Mouse (Mus musculus) embryonic fibroblast, embryonic 13.5 days (primary cell): ENCODE data around the gene Lrba. TPM values are rescaled to one million over a fixed set of nuclear protein-coding genes. Genes with fewer than 3 reads are reported as not detected.
A peak's percentile ranks its signal among the peaks of the same experiment; 100 is the strongest.

Experiments used
- H3K27ac ChIP-seq: 2 replicates; pipeline ENCODE4 v1.5.1; 2012; ENCODE audit warnings: low read length, control low read depth, inconsistent platforms; ENCODE audit not compliant: insufficient read depth
- H3K4me1 ChIP-seq: 2 replicates; pipeline ENCODE4 v1.6.1; 2011; ENCODE audit warnings: low read length; ENCODE audit not compliant: control insufficient read depth, insufficient read depth
- H3K4me3 ChIP-seq: 2 replicates; pipeline ENCODE4 v1.5.1; 2011; ENCODE audit warnings: mild to moderate bottlenecking, control low read depth, low read length; ENCODE audit not compliant: insufficient read depth
- CTCF ChIP-seq: IDR thresholded peaks from 2 replicates; pipeline ENCODE4 v1.5.1; 2011; ENCODE audit warnings: mild to moderate bottlenecking, control low read depth, low read length, moderate library complexity, borderline replicate concordance; ENCODE audit not compliant: insufficient read depth
- POLR2A ChIP-seq: IDR thresholded peaks from 2 replicates; pipeline ENCODE4 v1.6.1; 2011; ENCODE audit warnings: low read depth, mild to moderate bottlenecking, control low read depth, low read length, moderate library complexity
- polyA plus RNA-seq: library from polyadenylated mRNA; stranded (reverse); fragments of >200 nt; gene quantifications from 2 replicates; pipeline ENCODE4 v1.2.4, GENCODE M21; 2011; ENCODE audit warnings: low read depth; ENCODE audit not compliant: missing spikeins, insufficient read length

The Lrba gene
- polyA plus RNA-seq, 1 experiment, result 17.8 TPM

GRCm38 (mm10) chr3:86745348-86745747, 520.9 kb downstream of the Lrba start:
- Histone ChIP-seq H3K27ac (no peak overlapping the region), H3K4me1 (no peaks in the 10 kb centered on the region)
- TF ChIP-seq POLR2A (no peak), CTCF (no peak)

GRCm38 (mm10) chr3:86745769-86746512, 521.5 kb downstream of the Lrba start:
- no peak overlapping the region for H3K4me3 ChIP-seq
- no peak overlapping the region for H3K27ac ChIP-seq
- H3K4me1 ChIP-seq, result no peaks in the 10 kb centered on the region
- TF ChIP-seq POLR2A (no peak), CTCF (no peak)

More at GRCm38 (mm10) chr3:86745348-86745747, 520.9 kb downstream of the Lrba start:
- no peak overlapping the region for H3K4me3 ChIP-seq

GRCm38 (mm10) chr3:86750652-86751051, 526.2 kb downstream of the Lrba start:
- no peak overlapping the region for H3K27ac ChIP-seq
- no peak overlapping the region for H3K4me3 ChIP-seq
- peaks cover 8% of the 10 kb centered on the region for H3K4me1 ChIP-seq
- TF ChIP-seq CTCF, result no peak

- no peak for TF ChIP-seq CTCF
- peaks cover 8% of the 10 kb centered on the region for H3K4me1 ChIP-seq
- peak overlapping the region; percentile 61 for H3K27ac ChIP-seq
- H3K4me3 ChIP-seq, result no peak overlapping the region
These were observed 529.7 kb downstream of the Lrba start for GRCm38 (mm10) chr3:86754178-86754577.

- TF ChIP-seq CTCF (no peak), POLR2A (no peak)
- Histone ChIP-seq H3K27ac (peak overlapping the region; percentile 61), H3K4me3 (no peak overlapping the region), H3K4me1 (peaks cover 8% of the 10 kb centered on the region)
These were observed 530.4 kb downstream of the Lrba start for GRCm38 (mm10) chr3:86754595-86755557.

GRCm38 (mm10) chr3:86756548-86756947, 532.1 kb downstream of the Lrba start:
- Histone ChIP-seq H3K27ac (peak overlapping the region; percentile 91), H3K4me1 (peaks cover 8% of the 10 kb centered on the region), H3K4me3 (no peak overlapping the region)
- no peak for TF ChIP-seq CTCF
- no peak for TF ChIP-seq POLR2A

- TF ChIP-seq CTCF (no peak), POLR2A (no peak)
- Histone ChIP-seq H3K4me3 (no peak overlapping the region; the same call in 1 of the 2 replicates), H3K4me1 (peaks cover 8% of the 10 kb centered on the region), H3K27ac (no peak overlapping the region)
These were observed 534.2 kb downstream of the Lrba start for GRCm38 (mm10) chr3:86758727-86759126.

GRCm38 (mm10) chr3:86759383-86759782, 534.9 kb downstream of the Lrba start:
- H3K4me3 ChIP-seq, result no peak overlapping the region
- TF ChIP-seq POLR2A (no peak), CTCF (no peak)
- peak overlapping the region; percentile 40; the same call in 1 of the 2 replicates for H3K27ac ChIP-seq
- peaks cover 8% of the 10 kb centered on the region for H3K4me1 ChIP-seq

- peaks cover 5% of the 10 kb centered on the region for H3K4me1 ChIP-seq
- no peak overlapping the region for H3K27ac ChIP-seq
- TF ChIP-seq CTCF (no peak), POLR2A (no peak)
- no peak overlapping the region for H3K4me3 ChIP-seq
These were observed 535.4 kb downstream of the Lrba start for GRCm38 (mm10) chr3:86759834-86760233.

GRCm38 (mm10) chr3:86760474-86760873, 536.0 kb downstream of the Lrba start:
- TF ChIP-seq CTCF (no peak), POLR2A (no peak)
- Histone ChIP-seq H3K4me1 (no peaks in the 10 kb centered on the region; the same call in 1 of the 2 replicates), H3K4me3 (no peak overlapping the region), H3K27ac (peak overlapping the region; percentile 51)
